Mouse (Mus musculus): ENCODE results near the gene Tmsb15a.

- TF ChIP-seq POLR2A (IDR thresholded peaks at IDR 0.05; ENCODE audit: borderline replicate concordance, low read depth, low read length) (no peak), CTCF (IDR thresholded peaks at IDR 0.05; ENCODE audit: low read depth, low read length) (no peak)
Observed at GRCm38 (mm10) chrX:135743056-135743355, 17.9 kb upstream of the Tmsb15a start.
